Mouse (Mus musculus) lung, postnatal 14 days (tissue): ENCODE measurements around the gene Paox.
A peak's percentile ranks its signal among the peaks of the same experiment; 100 is the strongest.
"Not testable (repeated sequence)": the region's sequence is repeated elsewhere in the genome, so short reads cannot be mapped to it uniquely, and the experiment has no call there.

Experiments used
- DNase-seq: peaks from one replicate; pipeline ENCODE4 v3.0.0; 2021

Paox gene

DNA sequence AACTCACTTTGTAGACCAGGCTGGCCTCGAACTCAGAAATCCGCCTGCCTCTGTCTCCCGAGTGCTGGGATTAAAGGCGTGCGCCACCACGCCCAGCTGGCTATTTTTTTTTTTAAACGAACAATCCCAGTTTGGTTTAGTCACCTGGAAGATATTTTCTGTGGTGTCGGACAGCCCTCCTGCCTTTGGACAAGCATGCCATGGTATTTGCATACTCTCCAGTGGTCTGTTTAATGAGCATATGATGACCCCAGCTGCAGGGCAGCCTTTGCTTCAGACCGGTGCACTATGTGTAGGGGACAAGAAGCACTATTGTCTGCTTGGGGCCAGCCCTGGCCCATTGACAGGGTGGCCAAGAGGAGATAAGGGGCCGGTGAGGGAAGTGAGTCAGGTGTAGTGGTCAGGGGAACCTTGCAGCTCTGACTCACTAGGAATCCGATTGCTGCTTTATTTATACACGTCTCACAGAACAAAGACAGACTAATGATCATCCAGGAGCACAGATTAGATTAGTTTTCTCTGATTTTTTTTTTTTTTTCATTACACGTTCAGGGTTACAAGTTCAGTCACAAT is 5.8 kb downstream of the Paox start:
- no peak for DNase-seq

DNA sequence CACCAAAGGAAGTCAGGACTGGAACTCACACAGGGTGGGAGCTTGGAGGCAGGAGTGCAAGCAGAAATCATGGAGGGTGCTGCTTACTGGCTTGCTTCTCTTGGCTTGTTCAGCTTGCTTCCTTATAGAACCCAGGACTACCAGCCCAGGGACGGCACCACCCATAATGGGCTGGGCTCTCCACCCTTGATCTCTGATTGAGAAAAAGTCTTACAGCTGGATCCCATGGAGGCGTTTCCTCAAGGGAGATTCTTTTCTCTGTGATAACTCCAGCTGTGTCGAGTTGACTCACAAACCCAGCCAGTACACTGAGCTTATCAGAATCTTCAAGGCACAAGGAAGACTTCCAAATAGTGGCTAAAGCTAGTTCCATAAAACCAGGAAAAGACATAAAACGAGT is 7.2 kb downstream of the Paox start:
- DNase-seq: no peak

DNA sequence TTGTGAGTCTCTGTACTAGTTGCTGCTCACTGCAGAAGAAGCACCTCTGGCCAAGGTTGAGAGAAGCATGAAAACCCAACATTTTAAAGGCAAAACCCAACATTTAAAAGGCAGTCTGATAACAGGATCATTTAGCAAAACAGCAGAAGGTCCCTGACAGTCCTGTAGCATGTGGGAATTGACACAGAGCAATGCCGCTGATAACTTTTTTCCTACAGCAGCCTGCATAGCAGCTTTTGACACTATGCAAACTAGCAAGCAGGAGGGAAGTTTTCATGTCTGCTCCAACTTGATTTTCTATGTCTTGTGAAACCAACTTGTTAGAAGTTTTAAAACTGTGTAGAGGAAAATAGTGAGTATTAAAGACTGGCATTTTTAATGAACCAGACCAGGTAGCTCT is 8.8 kb downstream of the Paox start:
- no peak for DNase-seq

GRCm38 (mm10) chr7:140125278-140126021 is 9.9 kb downstream of the Paox start:
- DNase-seq: peak; percentile 97

GRCm38 (mm10) chr7:140126022-140126350 is 10.4 kb downstream of the Paox start:
- no peak for DNase-seq

DNA sequence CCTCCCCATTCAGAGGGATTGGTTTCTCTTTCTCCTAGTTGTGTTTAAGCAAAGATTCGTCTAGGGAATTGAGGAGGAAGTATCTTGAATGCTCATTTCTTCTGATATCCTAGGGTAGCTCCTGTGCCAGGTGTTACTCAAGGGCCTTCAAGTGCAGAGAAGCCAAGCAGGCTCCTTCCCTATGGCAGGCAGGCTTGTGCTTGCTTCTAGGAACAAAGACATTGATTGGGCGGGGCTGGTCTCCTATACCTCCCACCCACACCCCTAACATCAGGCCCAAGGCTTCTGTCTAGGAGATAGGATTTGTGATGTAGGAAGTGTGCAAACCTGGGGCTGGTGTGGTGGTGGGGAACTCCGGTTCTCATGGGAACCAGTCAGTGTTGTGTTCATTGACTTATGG is 11.3 kb downstream of the Paox start:
- DNase-seq: no peak

DNA sequence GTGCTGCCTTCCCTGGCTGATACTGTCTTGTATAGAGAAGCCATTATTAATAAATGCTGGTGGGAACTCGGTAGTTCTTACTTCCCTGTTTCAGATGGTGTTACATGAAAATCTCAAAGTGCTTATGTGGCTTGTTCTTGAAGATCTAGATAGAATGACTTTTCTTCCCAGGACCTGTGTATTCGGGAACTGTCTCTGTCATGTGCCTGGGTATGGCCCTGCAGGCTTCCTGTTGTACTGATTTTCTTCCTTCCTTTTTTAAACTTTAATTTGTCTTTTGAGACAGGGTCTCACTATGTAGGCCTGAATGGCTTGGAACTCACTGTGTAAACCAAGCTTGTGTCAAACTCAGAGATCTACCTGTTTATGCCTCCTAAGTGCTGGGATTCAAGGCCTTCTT is 12.3 kb downstream of the Paox start:
- no peak for DNase-seq

DNA sequence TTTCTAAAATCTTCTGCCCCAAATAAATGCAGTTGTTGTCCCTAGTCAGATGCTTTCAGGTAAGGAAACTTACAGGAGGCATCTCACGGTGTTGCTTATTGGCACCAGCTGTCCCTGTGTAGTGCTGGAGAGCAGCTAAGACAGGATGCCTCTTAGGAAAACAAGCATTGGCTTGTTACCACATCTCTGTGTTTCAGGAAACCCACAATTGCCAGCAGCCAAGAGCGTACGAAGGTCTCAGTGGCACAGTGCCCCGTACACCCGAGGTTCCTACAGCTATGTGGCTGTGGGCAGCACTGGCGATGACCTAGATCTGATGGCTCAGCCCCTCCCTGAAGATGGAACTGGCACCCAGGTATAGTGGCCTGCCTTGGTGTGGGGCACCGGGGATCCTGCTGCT is 16.6 kb downstream of the Paox start:
- DNase-seq: not testable (repeated sequence)

GRCm38 (mm10) chr7:140134033-140134432 is 18.4 kb downstream of the Paox start:
- not testable (repeated sequence) for DNase-seq

- DNase-seq: no peak
Measured at GRCm38 (mm10) chr7:140135106-140135770, 19.6 kb downstream of the Paox start.

DNA sequence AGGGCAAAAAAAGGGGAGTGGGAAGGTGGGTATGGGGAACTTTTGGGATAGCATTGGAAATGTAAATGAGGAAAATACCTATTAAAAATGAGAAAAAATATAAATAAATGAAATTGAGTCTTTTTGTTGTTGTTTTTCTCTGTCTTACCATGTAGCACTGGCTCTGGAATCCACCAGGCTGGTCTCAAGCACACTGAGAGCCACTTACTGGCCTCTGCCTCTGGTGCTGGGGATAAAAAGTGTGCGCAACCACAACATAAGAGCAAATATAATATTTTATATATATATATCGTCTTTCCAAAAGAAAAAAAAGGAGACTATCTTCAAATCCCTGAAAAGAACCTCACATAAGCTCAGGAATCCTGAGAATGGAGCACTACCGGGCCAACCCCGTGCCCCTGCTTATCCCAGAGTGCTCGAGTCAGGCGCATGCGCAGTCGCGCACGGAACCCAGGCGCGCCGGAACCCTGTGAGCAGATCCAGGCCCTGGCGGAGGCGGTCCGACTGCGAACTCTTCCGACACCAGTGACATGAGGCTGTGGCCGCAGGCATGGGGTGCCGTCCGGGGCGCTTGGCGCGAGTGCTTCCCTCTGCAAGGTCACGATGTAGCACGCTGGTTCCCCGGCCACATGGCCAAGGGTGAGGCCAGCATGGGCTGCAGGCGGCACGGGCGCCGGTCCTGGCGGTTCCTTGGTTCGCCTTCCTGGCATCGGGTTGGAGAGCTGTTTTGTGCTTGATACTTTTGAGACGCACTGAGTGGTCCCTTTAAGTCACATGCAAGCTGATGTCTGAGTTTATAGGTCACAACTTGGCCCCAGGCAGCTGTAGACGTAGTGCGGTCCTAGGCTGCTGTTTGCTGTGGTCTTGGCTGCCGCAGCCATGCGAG is 21.8 kb downstream of the Paox start, which contains the start of gene Mtg1:
Gene Mtg1, plus strand, starts transcription at position 430 of the 886 bp plus-strand sequence.
- DNase-seq: peak; percentile 97

GRCm38 (mm10) chr7:140138021-140138310 is 22.4 kb downstream of the Paox start:
- no peak for DNase-seq

DNA sequence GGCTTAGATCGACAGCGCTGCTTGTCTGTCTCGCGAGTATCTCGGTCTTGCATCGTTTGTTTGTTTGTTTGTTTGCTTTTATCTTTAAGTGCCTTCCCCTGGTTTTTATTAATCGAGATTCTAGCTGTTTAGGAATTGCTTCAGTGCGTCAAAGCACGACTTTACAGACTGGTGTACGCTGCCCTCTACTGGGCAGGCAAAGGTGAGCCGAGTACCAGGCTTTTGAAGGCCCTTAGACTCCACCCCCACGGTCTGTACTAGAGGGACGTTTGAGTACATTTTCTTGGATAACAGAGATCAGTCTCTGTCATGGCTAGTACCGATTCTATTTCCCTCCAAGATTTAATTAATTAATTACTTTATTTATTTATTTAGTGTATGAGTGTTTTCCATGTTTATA is 25.8 kb downstream of the Paox start:
- DNase-seq: peak; percentile 78

DNA sequence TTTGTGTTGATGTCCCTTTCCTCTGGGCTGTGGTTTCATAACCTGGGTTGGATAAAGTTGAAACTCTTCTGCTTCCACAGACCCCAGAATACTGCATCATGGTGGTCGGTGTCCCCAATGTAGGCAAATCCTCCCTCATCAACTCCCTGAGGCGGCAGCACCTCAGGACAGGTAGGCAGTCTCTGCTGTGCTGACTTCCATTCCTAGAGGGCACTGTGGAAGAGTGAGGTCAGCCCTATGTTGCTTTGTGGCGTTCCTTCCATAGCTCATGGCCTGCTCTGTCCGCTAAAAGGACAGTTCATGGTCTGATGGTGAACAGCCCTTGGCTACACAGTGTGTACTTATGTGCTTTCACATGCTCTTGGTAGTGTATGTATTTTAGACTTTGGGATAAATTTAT is 29.0 kb downstream of the Paox start:
- DNase-seq: no peak

GRCm38 (mm10) chr7:140153383-140153782 is 37.8 kb downstream of the Paox start:
- DNase-seq: peak; percentile 16

- no peak for DNase-seq
Measured at GRCm38 (mm10) chr7:140153829-140154217, 38.2 kb downstream of the Paox start.

GRCm38 (mm10) chr7:140154218-140154927 is 38.8 kb downstream of the Paox start, which contains the start of gene Sprn:
Gene Sprn, minus strand, starts transcription at chr7:140154877.
- no peak for DNase-seq

DNA sequence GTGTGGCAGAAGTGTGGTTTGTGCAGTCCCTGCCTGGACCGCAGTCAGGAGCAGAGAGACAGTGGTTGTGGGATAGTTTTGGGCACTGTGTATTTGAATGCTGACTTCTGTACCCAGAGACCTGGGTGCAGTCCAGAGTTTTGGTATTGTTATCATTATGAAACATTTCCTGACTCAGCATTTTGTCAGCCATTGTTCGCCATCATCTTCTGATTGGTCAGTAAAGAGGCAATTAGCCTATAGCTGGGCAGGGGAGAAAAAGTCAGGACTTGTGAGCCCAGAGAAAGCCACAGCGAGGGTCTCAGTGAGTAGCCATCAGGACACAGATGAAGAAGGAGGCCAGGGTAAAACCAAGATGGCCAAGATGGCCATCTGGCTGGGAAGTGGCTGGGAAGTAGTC is 44.8 kb downstream of the Paox start:
- no peak for DNase-seq

DNA sequence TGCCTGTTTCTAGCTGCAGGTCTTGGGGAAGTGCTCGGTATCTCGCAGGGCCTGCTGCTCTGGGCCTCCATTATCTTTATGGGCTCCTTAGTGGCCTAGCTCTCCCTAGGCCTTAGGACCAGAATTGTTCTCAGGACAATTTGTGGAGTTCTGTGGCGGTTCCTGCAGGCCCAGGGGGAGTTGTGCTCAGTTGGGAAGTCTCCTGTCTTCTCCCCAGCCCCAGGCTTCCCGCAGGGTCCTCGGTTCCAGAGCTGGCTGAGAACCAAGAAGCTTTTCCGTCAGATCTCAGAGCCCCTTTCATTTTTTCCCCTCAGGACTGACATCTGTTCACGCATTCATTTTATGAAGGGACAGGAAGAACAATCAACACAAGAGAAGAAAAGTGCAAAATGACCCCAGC is 49.1 kb downstream of the Paox start, which contains the start of gene Olfr522:
Gene Olfr522, minus strand, starts transcription at position 101 of the 400 bp plus-strand sequence.
- DNase-seq: no peak

DNA sequence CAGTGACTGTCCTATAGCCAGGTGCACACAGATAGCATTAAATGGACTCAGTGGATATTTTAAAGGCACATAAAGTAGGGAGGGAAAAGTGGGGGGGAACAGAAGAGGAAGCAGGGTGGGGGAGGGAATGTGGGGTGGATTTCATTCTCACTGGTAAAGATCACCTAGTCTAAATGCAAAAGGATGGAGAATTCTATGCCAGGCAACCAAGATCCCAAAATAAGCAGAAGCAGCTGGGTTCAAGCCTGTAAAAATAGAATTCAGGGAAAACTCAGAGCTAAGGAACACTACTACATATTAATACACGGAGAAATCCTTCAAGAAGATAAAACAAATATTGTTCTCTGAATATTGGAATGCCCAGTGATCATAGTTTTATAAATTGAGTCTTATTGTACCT is 52.4 kb downstream of the Paox start:
- DNase-seq: no peak

GRCm38 (mm10) chr7:140169386-140169785 is 53.8 kb downstream of the Paox start:
- DNase-seq: no peak

DNA sequence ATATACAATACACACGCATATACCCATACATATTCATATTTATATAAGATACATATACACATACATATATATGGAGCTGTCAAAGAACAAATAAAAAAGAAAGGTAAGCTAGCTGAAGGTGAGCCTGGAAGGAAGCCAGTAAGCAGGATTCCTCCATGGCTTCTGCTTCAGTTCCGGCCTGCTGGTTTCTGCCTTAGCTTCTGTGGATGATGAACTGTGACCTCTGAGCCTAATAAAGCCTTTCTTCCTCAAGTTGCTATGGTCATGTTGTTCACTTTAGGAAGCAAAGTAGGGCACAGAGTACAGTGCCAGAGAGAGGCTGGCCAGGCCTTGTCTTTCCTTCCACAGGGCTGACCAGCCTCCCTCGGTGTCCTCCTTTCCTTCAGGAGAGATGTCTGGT is 55.3 kb downstream of the Paox start:
- no peak for DNase-seq

GRCm38 (mm10) chr7:140172936-140173335 is 57.3 kb downstream of the Paox start, which contains the start of gene Olfr523:
Gene Olfr523, plus strand, starts transcription at chr7:140173217.
- DNase-seq: no peak
